Mouse (Mus musculus): ENCODE results near the gene 4921501E09Rik.
"Not testable (repeated sequence)": the region's sequence is repeated elsewhere in the genome, so short reads cannot be mapped to it uniquely, and the experiment has no call there.

Gene 4921501E09Rik

GRCm38 (mm10) chr17:33067958-33068357, at the start of gene 4921501E09Rik:
Gene 4921501E09Rik, minus strand, starts transcription at chr17:33068058.
- in situ Hi-C loops (cut with MboI, MseI) = no loop called here

DNA sequence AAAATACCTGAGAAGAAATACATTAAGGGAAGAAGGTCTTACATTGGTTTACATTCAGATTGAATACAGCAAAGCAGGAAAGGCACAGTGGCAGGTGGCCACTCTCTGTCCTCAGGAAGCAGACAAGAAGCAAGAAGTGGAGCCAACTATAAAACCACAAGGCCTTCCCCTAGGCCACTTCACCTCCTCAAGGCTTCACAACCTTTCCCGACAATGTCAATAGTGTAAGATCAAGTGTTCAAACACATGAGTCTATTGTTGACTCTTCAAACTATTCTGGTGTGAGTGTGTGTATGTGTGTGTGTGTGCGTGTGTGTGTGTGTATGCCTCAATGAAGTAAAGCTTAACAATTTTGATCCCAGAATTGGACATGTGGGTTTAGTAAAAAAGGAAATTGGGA, 29.5 kb upstream of the 4921501E09Rik start:
- in situ Hi-C loops (cut with MboI, MseI) = no loop called here

- in situ Hi-C loops (cut with MboI, MseI) = no loop called here
Observed at GRCm38 (mm10) chr17:33092391-33093193, 24.7 kb upstream of the 4921501E09Rik start.

- in situ Hi-C loops (cut with MboI, MseI) = no loop called here
Observed at GRCm38 (mm10) chr17:33091630-33092029, 23.8 kb upstream of the 4921501E09Rik start.

- in situ Hi-C loops (cut with MboI, MseI) = no loop called here
Observed at GRCm38 (mm10) chr17:33089220-33089949, 21.5 kb upstream of the 4921501E09Rik start, which contains the start of gene Zfp563. Gene Zfp563, plus strand, starts transcription at chr17:33089310.

DNA sequence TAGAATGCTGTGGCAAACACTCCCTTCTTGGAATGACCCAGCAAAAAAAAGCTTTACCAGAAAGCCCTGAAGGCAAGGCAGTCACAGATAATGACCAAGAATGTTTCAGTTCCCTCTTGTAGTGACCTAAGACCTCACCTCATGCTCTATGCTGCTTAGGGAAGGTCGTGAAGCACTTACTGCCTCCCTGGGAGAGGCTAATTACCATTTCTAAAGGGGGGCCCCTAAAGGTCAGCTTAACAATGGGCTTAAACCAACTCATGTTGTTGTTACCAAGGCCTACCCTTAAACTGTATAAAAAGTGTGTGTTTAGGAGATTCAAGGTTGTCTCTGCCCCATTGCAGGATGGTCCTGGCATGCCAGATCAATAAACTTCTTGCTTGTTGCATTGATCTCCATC, 4.9 kb downstream of the 4921501E09Rik start:
- in situ Hi-C loops (cut with MboI, MseI) = no loop called here

DNA sequence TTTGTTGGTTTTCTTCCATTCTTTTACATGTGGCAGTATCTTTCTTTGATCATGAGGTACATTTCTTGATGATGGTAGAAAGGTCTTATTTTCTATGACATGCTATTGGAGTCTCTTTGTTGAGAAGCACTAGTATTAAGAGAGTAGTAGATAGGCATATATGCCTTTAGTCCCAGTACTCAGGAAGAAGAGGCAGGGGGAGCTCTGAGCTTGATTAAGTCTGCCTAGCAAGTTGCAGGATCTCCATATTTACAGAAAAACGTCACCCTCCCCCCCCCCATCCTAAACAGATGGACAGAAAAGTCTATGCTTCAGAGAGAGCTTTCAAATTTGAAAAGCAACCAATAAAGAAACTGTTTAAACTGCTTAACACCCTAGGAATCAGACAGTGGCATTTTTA, 9.1 kb downstream of the 4921501E09Rik start:
- in situ Hi-C loops (cut with MboI, MseI) = no loop called here

DNA sequence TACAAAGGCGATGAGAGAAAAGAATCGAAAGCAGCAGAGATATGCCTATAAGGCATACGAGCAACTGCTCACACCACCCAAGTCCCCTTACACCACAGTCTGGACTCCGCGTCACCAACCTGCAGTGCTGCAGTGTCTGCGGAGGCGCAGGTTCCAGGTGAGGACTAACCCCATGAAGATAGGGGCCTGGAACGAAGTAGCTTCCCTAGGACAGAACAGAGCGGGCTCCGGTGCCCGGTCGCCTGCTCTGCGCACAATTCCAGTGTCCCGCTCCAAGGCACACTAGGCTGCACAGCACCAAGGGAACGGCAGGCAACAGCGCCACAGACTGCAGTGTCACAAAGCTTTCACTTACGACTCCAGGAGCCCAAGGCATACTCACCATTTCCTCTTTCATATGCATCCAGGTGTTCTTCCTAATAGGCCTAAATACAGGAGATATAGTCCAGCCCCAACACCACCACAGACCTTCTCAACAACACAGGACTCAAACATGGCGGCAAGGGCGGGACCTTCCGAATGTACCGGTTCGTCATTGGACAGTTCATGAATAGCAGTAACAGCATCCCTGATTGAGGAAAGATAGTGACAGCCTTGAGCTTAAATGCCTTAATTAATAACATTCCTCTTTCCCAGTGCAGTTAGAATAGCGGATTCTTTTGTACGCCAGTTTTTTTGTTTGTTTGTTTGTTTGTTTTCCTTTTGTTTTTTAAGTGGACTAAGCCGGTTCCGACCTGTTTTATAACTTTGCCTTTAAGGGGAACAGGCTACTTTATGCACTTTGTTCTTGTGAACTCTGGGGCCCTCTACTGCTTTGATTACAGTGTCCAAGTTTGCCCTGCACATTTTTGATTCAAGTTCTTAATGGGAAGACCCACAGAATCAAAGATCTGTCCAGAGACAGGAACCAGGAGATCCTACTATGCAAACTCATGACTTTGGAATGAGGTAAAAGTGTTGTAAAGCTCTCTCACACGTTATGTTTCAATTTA, 34.7 kb downstream of the 4921501E09Rik start, which contains the start of gene Zfp763:
Gene Zfp763, minus strand, starts transcription at position 503 of the 992 bp plus-strand sequence.
- in situ Hi-C loops (cut with MboI, MseI) = no loop called here

- in situ Hi-C loops (cut with MboI, MseI) = no loop called here
Observed at GRCm38 (mm10) chr17:33032376-33032775, 35.5 kb downstream of the 4921501E09Rik start.

DNA sequence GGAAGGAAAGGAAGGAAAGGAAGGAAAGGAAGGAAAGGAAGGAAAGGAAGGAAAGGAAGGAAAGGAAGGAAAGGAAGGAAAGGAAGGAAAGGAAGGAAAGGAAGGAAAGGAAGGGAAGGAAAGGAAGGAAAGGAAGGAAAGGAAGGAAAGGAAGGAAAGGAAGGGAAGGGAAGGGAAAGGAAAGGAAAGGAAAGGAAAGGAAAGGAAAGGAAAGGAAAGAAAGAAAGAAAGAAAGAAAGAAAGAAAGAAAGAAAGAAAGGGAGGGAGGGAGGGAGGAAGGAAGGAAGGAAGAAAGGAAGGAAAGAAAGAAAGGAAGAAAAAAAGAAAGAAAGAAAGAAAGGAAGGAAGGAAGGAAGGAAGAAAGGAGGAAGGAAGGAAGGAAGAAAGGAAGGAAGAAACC, 47.4 kb downstream of the 4921501E09Rik start:
- in situ Hi-C loops (cut with MboI, MseI) = not testable (repeated sequence)
